Mouse (Mus musculus) spleen, postnatal 4 days (tissue): Measurements from ENCODE around the gene Dut.

Source experiments
- DNase-seq, 2 experiments: peaks; one replicate each; pipeline ENCODE4 v3.0.0; 2022; ENCODE audit warnings: low spot score in 2 of 2

The Dut gene

DNA sequence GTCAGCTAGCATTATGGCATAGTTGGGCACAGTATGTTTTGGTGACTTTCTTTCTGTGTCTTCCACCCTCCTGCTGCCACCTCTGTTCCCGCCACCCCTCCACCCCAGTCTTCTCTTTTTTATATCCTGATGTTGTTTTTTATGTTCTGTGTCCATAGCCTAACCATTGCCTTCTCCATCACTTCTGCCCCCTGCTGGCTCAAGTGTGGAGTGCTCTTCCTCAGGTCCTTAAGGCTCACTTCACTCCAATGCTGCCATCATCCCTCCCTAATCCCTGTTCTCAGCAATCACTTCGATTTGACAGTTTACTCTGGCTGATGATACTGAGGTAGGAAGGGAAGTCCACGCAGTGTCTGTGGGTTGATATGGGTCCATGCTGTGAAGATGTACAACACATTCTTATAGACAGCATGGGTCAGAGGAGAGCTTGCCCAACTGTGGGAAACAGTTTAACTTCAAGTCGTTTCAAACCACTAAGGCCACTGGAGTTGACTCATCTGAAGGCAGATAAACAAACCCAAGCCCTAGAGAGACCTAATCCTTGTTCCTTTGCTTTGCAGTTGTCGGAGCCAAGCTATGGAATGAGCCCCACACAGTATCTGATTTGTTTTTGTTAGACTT lies 56.9 kb downstream of the Dut start:
- no peak for DNase-seq

DNA sequence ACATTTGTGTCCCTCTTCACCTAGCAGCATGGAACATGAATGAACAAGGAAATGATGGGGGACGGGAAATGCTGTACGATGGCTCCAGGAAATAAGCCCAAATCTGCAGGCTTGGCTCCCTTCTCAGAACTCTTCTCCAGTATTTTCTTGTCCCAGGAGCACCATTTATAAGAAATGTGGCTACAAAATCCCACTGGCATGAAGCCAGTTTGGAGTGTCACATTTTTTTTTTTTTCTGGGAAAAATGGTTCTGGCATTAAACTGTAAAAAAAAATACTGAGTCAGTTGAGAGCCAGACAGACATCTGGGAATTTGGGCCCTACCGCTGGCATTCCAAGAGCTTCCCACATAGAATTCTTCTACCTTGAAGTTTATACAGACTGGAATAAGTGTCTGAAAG lies 57.8 kb downstream of the Dut start:
- DNase-seq = no peak

DNA sequence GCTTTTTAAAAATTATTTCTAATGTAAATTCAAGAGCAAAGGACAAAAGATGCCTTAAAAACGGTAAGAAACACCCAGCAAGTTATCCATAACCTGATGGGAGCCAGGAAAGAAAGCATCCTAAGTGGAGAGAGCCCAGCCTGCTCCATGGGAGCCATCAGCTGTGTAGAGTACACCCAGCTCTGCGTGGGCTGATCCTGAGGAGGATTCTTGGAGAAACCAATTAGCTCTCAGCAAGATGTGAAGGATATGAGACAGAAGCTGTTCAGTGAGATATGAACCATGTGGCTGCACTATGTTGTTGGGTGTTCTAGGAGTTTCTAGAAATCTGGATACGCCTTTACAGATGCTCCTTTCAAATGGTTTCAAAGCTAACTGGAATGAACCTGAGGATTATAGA lies 58.7 kb downstream of the Dut start:
- DNase-seq = no peak
